Mouse (Mus musculus) midbrain, postnatal 0 days (tissue): Measurements from ENCODE around the gene Dag1. TPM values are rescaled to one million over a fixed set of nuclear protein-coding genes. Genes with fewer than 3 reads are reported as not detected.

Experiments
- ATAC-seq: fragments of 200-750 bp; cut with Nextera tagmentation; 2 replicates; pipeline ENCODE4 v1.8.0; 2017; ENCODE audit warnings: moderate number of reproducible peaks, mild to moderate bottlenecking, moderate TSS enrichment, moderate library complexity; ENCODE audit not compliant: low FRiP score
- DNase-seq: peaks from one replicate; pipeline ENCODE4 v3.0.0-alpha.2; 2015; ENCODE audit warnings: low spot score
- H3K27ac ChIP-seq: fragments of 300-500 bp; sonication (generic); 2 replicates; pipeline ENCODE4 v1.5.1; 2014; ENCODE audit warnings: low read depth, mild to moderate bottlenecking, low read length, mixed read lengths
- H3K27me3 ChIP-seq: fragments of 300-500 bp; sonication (generic); 2 replicates; pipeline ENCODE4 v1.6.1; 2014; ENCODE audit warnings: low read length, control low read depth, mixed read lengths; ENCODE audit not compliant: insufficient read depth
- H3K36me3 ChIP-seq: fragments of 300-500 bp; sonication (generic); 2 replicates; pipeline ENCODE4 v1.6.1; 2014; ENCODE audit warnings: low read length, control low read depth, mixed read lengths; ENCODE audit not compliant: insufficient read depth
- H3K4me1 ChIP-seq: fragments of 300-500 bp; sonication (generic); 2 replicates; pipeline ENCODE4 v1.6.1; 2014; ENCODE audit warnings: mild to moderate bottlenecking, control low read depth, antibody characterized with exemption, low read length, mixed read lengths; ENCODE audit not compliant: insufficient read depth
- H3K4me2 ChIP-seq: fragments of 300-500 bp; sonication (generic); 2 replicates; pipeline ENCODE4 v1.6.1; 2014; ENCODE audit warnings: low read depth, mild to moderate bottlenecking, low read length, mixed read lengths; ENCODE audit not compliant: poor library complexity, severe bottlenecking
- H3K4me3 ChIP-seq: fragments of 300-500 bp; sonication (generic); 2 replicates; pipeline ENCODE4 v1.5.1; 2014; ENCODE audit warnings: low read depth, mild to moderate bottlenecking, low read length, moderate library complexity
- H3K9ac ChIP-seq: fragments of 300-500 bp; sonication (generic); replicated peaks from 2 replicates; pipeline ENCODE4 v1.6.1; 2014; ENCODE audit warnings: mild to moderate bottlenecking, low read length, moderate library complexity, mixed read lengths; ENCODE audit not compliant: poor library complexity, severe bottlenecking
- H3K9me3 ChIP-seq: fragments of 300-500 bp; sonication (generic); 2 replicates; pipeline ENCODE4 v1.6.1; 2016; ENCODE audit warnings: low read length, control low read depth
- CTCF ChIP-seq: IDR thresholded peaks from 2 replicates; pipeline ENCODE4 v1.5.1; 2016; ENCODE audit warnings: antibody characterized with exemption, mild to moderate bottlenecking
- WGBS: fragments of 180-500 bp; shearing (Covaris S2); extraction: QIAGEN DNeasy Blood & Tissue Kit; methylation state at CpG from one replicate; pipeline ENCODE4 v1.1.7; 2014; 5-methylcytosine and 5-hydroxymethylcytosine counted together
- polyA plus RNA-seq: library from polyadenylated mRNA; unstranded; fragments of >200 nt; fragmentation: Nextera tagmentation; extraction: Ambion mirVana; gene quantifications from 2 replicates; pipeline ENCODE4 v1.2.1, GENCODE M21; 2015
- total RNA-seq: library from RNA; depleted of rRNA; stranded (reverse); fragments of >200 nt; gene quantifications from 2 replicates; pipeline ENCODE4 v1.2.3, GENCODE M21; 2014

Dag1 gene
- total and polyA plus RNA-seq, 2 experiments from 2014 or later: 79.7 to 141 TPM

GRCm38 (mm10) chr9:108227911-108228649 lies 35.7 kb downstream of the Dag1 start:
- DNase-seq: no peak
- H3K27ac ChIP-seq: no peak overlapping the region
- no peaks in the 10 kb centered on the region for H3K27me3 ChIP-seq
- no peak for ATAC-seq
- no peaks in the 10 kb centered on the region for H3K4me1 ChIP-seq
- H3K4me2 ChIP-seq: no peak overlapping the region
- no peak overlapping the region for H3K9ac ChIP-seq
- peaks cover 2% of the 10 kb centered on the region; the same call in 1 of the 2 replicates for H3K36me3 ChIP-seq
- no peaks in the 10 kb centered on the region for H3K9me3 ChIP-seq
- TF ChIP-seq CTCF: no peak
- WGBS: 39% methylated on average over 2 of the region's 2 CpGs
- H3K4me3 ChIP-seq: no peak overlapping the region

- H3K27ac ChIP-seq: no peak overlapping the region
- 82% methylated on average over 2 of the region's 2 CpGs for WGBS
- no peak for TF ChIP-seq CTCF
- no peaks in the 10 kb centered on the region for H3K27me3 ChIP-seq
- H3K4me3 ChIP-seq: no peak overlapping the region
- ATAC-seq (no peak), DNase-seq (no peak)
- no peaks in the 10 kb centered on the region for H3K4me1 ChIP-seq
- no peaks in the 10 kb centered on the region for H3K9me3 ChIP-seq
- no peak overlapping the region for H3K9ac ChIP-seq
- H3K36me3 ChIP-seq: peaks cover 2% of the 10 kb centered on the region; the same call in 1 of the 2 replicates
- no peak overlapping the region for H3K4me2 ChIP-seq
Observed at GRCm38 (mm10) chr9:108225166-108225565, 38.6 kb downstream of the Dag1 start.

GRCm38 (mm10) chr9:108223633-108224032 lies 40.1 kb downstream of the Dag1 start:
- Histone ChIP-seq H3K9me3 (no peaks in the 10 kb centered on the region), H3K4me2 (no peak overlapping the region), H3K9ac (no peak overlapping the region), H3K27ac (no peak overlapping the region), H3K36me3 (no peaks in the 10 kb centered on the region), H3K4me1 (no peaks in the 10 kb centered on the region), H3K4me3 (no peak overlapping the region), H3K27me3 (no peaks in the 10 kb centered on the region)
- TF ChIP-seq CTCF: no peak
- no peak for DNase-seq
- ATAC-seq: no peak
- 95% methylated on average over 1 of the region's 1 CpGs for WGBS

GRCm38 (mm10) chr9:108221566-108221965 lies 42.2 kb downstream of the Dag1 start:
- no peaks in the 10 kb centered on the region for H3K9me3 ChIP-seq
- DNase-seq (no peak), ATAC-seq (no peak)
- no peak overlapping the region for H3K27ac ChIP-seq
- TF ChIP-seq CTCF: no peak
- H3K9ac ChIP-seq: no peak overlapping the region
- no peak overlapping the region for H3K4me3 ChIP-seq
- no peaks in the 10 kb centered on the region for H3K27me3 ChIP-seq
- H3K4me1 ChIP-seq: no peaks in the 10 kb centered on the region
- WGBS: 89% methylated on average over 3 of the region's 3 CpGs
- H3K36me3 ChIP-seq: peaks cover 15% of the 10 kb centered on the region
- no peak overlapping the region for H3K4me2 ChIP-seq

DNA sequence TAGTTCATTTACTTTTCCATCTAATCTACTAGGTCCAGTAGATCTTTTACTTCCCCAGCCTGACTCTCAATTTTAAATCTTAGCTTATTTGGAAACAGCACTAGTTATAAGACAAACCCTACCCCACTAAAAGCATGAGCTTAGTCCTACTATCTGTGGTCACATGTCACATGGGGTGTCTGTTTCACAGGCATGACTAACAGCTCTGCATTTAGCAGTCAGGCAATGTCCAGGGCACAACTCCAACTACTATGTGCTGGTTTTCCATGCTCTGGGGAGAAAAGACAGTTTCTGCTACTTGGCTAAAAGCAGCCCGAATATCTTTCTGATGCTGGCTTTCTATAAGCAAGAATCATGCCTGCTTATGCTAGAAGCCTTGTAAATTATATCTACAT lies 43.4 kb downstream of the Dag1 start:
- WGBS: 76% methylated on average over 1 of the region's 1 CpGs
- DNase-seq: peak; percentile 39

GRCm38 (mm10) chr9:108219766-108220379 lies 43.9 kb downstream of the Dag1 start:
- 88% methylated on average over 12 of the region's 12 CpGs for WGBS
- Histone ChIP-seq H3K4me3 (no peak overlapping the region), H3K27ac (no peak overlapping the region), H3K4me1 (no peaks in the 10 kb centered on the region), H3K9ac (no peak overlapping the region), H3K36me3 (peaks cover 22% of the 10 kb centered on the region), H3K9me3 (no peaks in the 10 kb centered on the region), H3K4me2 (no peak overlapping the region), H3K27me3 (no peaks in the 10 kb centered on the region)
- TF ChIP-seq CTCF: no peak
- DNase-seq (no peak), ATAC-seq (no peak)

More for the DNA sequence above, 43.4 kb downstream of the Dag1 start:
- peaks cover 22% of the 10 kb centered on the region for H3K36me3 ChIP-seq
- no peak overlapping the region for H3K9ac ChIP-seq
- no peaks in the 10 kb centered on the region for H3K9me3 ChIP-seq
- H3K4me2 ChIP-seq: no peak overlapping the region
- no peak overlapping the region for H3K4me3 ChIP-seq
- no peaks in the 10 kb centered on the region for H3K4me1 ChIP-seq
- no peak overlapping the region for H3K27ac ChIP-seq
- no peak for TF ChIP-seq CTCF
- no peaks in the 10 kb centered on the region for H3K27me3 ChIP-seq
- ATAC-seq: no peak
